Mouse (Mus musculus): ENCODE results near the gene Tpst2.

DNA sequence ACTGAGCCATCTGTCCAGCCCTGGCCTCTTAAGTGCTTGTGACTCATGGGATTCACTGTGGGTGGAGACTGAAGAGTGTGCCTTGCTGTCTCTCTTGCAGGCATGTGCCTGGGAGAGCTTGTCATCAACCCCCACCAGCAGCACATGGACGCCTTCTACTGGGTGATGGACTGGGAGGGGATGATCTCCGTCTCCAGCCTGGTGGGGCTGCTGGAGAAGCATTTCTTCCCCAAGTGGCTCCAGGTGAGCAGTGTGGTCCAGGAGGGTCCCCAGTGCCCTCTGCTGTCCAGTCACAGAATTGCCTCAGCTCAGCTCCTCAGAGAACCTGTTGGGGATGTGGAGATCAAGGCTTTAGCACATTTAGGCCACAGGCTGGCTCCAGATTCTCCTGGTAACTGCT lies 59.0 kb downstream of the Tpst2 start:
- TF ChIP-seq CTCF (IDR thresholded peaks at IDR 0.05; ENCODE audit: low read depth) (peak; percentile 79), EP300 (IDR thresholded peaks at IDR 0.05; ENCODE audit: low read depth) (no peak)

Measured in liver, postnatal 0 days (tissue).